Mouse (Mus musculus) splenic B cell, adult 2 months (primary cell): ENCODE measurements at regions not wholly inside any gene's neighbourhood (a gene's known extent, or its start where the extent isn't known, plus 50 kb on each side); places are given as distances from the start of the nearest gene placed in this dataset.

ENCODE experiments used
- DNase-seq: peaks from one replicate; pipeline ENCODE4 v3.0.0-alpha.2; 2011; ENCODE audit warnings: low read depth, low spot score
- H3K27me3 ChIP-seq: 2 replicates; pipeline ENCODE4 v1.6.1; 2012; ENCODE audit warnings: mild to moderate bottlenecking, low read length, moderate library complexity, mixed read lengths; ENCODE audit not compliant: control insufficient read depth, poor library complexity, insufficient read depth, severe bottlenecking
- H3K36me3 ChIP-seq: 2 replicates; pipeline ENCODE4 v1.6.1; 2012; ENCODE audit warnings: mild to moderate bottlenecking, low read length, moderate library complexity, mixed read lengths; ENCODE audit not compliant: control insufficient read depth, poor library complexity, insufficient read depth, severe bottlenecking

- H3K36me3 ChIP-seq, result no peaks in the 10 kb centered on the region
- DNase-seq, result no peak
- H3K27me3 ChIP-seq, result no peaks in the 10 kb centered on the region
These were observed 780.6 kb upstream of the Car8 start for GRCm38 (mm10) chr4:9019241-9020110.

- Histone ChIP-seq H3K27me3 (no peaks in the 10 kb centered on the region), H3K36me3 (no peaks in the 10 kb centered on the region)
- DNase-seq, result no peak
These were observed 779.4 kb upstream of the Car8 start for GRCm38 (mm10) chr4:9018236-9018635.

- no peak for DNase-seq
- no peaks in the 10 kb centered on the region for H3K27me3 ChIP-seq
- H3K36me3 ChIP-seq, result no peaks in the 10 kb centered on the region
These were observed 777.7 kb upstream of the Car8 start for GRCm38 (mm10) chr4:9016504-9017040.

GRCm38 (mm10) chr4:9015528-9016503, 777.0 kb upstream of the Car8 start:
- DNase-seq, result no peak
- H3K27me3 ChIP-seq, result no peaks in the 10 kb centered on the region
- H3K36me3 ChIP-seq, result no peaks in the 10 kb centered on the region

GRCm38 (mm10) chr4:9014986-9015385, 776.1 kb upstream of the Car8 start:
- Histone ChIP-seq H3K36me3 (no peaks in the 10 kb centered on the region), H3K27me3 (no peaks in the 10 kb centered on the region)
- DNase-seq, result no peak

- no peak for DNase-seq
- Histone ChIP-seq H3K36me3 (no peaks in the 10 kb centered on the region), H3K27me3 (no peaks in the 10 kb centered on the region)
These were observed 773.9 kb upstream of the Car8 start for GRCm38 (mm10) chr4:9012787-9013186.

- no peaks in the 10 kb centered on the region for H3K27me3 ChIP-seq
- DNase-seq, result no peak
These were observed 773.1 kb upstream of the Car8 start for GRCm38 (mm10) chr4:9011952-9012351.

GRCm38 (mm10) chr4:9011129-9011518, 772.3 kb upstream of the Car8 start:
- no peak for DNase-seq
- Histone ChIP-seq H3K36me3 (no peaks in the 10 kb centered on the region), H3K27me3 (no peaks in the 10 kb centered on the region)

More at GRCm38 (mm10) chr4:9011952-9012351, 773.1 kb upstream of the Car8 start:
- no peaks in the 10 kb centered on the region for H3K36me3 ChIP-seq

- no peaks in the 10 kb centered on the region for H3K36me3 ChIP-seq
- no peak for DNase-seq
- no peaks in the 10 kb centered on the region for H3K27me3 ChIP-seq
These were observed 771.7 kb upstream of the Car8 start for GRCm38 (mm10) chr4:9010381-9011128.

- H3K36me3 ChIP-seq, result no peaks in the 10 kb centered on the region
- H3K27me3 ChIP-seq, result no peaks in the 10 kb centered on the region
- DNase-seq, result peak; percentile 11
These were observed 770.8 kb upstream of the Car8 start for GRCm38 (mm10) chr4:9009656-9010055.

- H3K36me3 ChIP-seq, result no peaks in the 10 kb centered on the region
- DNase-seq, result no peak
These were observed 767.2 kb upstream of the Car8 start for GRCm38 (mm10) chr4:9005938-9006626.

GRCm38 (mm10) chr4:9003891-9004290, 765.0 kb upstream of the Car8 start:
- H3K36me3 ChIP-seq, result no peaks in the 10 kb centered on the region
- no peak for DNase-seq
- H3K27me3 ChIP-seq, result no peaks in the 10 kb centered on the region

More at GRCm38 (mm10) chr4:9005938-9006626, 767.2 kb upstream of the Car8 start:
- no peaks in the 10 kb centered on the region for H3K27me3 ChIP-seq

- Histone ChIP-seq H3K27me3 (no peaks in the 10 kb centered on the region), H3K36me3 (no peaks in the 10 kb centered on the region)
- no peak for DNase-seq
These were observed 763.5 kb upstream of the Car8 start for GRCm38 (mm10) chr4:9002380-9002779.

GRCm38 (mm10) chr4:8998606-8999005, 759.8 kb upstream of the Car8 start:
- Histone ChIP-seq H3K36me3 (no peaks in the 10 kb centered on the region), H3K27me3 (no peaks in the 10 kb centered on the region)
- DNase-seq, result no peak
